Mouse (Mus musculus): Measurements from ENCODE around the gene Fndc3b.

Fndc3b gene

DNA sequence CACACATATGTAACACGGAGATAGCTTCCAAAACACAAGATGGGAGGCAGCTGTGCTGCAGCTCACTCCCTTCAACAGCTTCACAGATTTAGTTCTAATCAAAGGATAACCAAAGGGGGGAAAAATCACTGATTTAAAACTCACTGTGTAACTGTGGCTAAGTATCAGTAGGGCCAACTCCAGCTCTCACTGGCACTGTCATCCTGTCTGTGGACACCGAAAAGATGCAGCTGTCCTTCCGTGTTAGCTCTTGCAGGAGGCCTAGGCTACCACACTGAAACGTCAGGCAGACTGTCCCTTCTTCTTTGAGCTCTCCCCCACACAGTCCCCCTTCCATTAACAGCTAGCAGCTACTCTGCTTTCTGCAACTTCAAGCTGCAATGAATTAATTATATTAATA is 89.9 kb downstream of the Fndc3b start:
- DNase-seq (ENCODE audit: low spot score), result no peak

DNA sequence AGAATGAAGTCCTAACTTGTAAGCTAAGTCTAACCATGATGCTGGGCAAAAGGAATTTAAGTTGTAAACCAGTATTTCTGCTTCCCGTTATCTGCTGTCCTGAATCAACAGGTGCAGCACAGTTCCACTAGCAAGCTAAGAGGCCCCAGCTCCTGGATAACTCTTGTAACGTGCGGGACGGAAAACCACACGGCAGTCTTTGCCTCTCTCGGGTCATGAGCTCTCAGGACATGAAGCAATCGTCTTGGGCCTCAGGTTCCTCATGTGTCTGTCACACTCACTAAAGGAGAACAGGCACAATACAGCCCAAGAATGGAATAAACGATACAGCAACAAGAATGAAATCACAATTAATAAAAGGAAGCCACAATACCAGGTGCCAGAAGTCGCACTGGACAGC is 93.4 kb downstream of the Fndc3b start:
- DNase-seq (ENCODE audit: low spot score), result no peak

DNA sequence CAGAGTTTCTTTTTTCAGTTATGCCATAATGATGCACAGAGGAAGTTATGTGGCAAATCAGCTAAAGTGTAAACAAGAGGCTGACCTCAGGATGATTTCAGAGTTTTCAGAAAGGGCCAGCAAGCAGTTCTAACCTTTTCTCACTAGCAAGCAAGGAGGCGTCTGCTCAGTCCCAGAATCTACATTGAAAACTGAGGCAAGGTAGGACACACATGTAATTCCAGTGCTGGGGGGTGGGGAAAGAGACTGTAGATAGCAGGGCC is 93.9 kb downstream of the Fndc3b start:
- DNase-seq (ENCODE audit: low spot score), result no peak

DNA sequence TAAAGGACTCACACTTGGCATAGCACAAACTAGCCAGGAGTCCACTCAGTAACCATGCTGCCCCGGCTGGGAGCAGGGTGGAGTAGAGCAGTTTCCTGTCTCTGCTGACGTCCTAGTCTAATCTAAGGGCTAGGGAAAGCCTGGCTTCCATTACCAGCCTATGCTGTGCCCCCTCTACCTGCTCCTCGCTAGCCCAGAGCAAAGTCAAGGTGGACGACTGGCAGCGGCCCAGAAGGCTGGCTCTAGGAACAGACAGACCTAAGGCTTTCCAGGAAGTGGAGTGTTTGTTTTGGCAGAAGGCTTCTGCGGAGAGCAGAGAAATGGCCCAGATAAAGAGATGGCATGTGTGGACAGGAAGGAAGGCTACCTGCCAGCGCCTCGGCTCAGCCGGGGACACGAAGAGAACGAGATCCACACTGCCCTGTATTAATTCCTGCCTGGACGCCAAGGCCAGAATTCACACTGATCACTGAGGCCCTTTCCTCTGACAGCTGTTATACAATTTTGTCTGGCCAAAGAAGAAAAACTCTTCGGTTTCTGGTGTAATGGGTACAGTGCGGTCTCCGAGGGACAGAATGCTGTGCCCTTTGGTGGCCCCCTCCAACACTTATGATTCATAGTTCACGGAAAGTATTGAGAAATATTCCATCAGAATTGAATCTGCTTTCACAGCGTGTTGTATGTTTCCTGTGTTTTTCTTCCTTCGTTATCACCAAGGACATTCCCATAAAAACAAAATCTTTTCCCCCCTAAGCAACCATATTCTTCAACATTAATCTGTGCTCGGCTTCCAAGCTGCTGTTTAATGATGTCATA is 94.5 kb downstream of the Fndc3b start:
- peak; percentile 22 for DNase-seq (ENCODE audit: low spot score)

DNA sequence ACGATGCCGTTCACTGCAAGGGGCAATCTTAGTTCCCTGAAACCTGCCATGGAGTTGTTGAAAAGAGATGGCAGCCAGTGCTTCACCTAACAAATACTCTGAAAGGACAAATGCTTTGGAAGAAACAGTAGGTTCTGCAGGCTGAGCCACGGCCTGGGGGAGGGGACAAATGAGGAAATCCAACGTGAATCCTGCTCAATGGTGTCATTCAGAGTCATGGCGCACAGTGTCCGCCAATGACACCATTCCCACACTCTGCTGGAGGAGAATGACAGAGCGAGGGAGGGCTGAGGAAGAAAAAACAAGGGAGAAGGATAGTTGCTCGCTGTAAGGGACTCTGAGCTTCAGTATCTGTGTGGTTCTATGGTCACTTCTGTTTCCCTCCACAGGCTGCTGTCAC is 95.6 kb downstream of the Fndc3b start:
- no peak for DNase-seq (ENCODE audit: low spot score)

DNA sequence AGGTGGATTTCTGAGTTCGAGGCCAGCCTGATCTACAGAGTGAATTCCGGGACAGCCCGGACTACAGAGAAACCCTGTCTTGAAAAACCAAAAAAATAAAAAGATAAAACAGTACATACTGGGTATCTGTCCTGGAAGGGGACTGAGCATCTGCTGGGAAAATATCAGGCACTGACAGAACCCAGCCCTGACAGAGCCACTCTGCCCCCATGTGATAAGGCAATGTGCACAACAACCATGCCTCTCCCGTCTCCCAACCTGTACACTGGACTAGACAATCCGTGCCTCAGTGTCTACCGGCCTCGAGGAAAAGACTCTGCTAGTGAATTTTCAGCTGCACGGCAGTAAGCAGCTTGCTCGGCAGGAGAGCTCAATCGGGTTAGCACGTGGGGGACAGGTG is 97.3 kb downstream of the Fndc3b start:
- no peak for DNase-seq (ENCODE audit: low spot score)

DNA sequence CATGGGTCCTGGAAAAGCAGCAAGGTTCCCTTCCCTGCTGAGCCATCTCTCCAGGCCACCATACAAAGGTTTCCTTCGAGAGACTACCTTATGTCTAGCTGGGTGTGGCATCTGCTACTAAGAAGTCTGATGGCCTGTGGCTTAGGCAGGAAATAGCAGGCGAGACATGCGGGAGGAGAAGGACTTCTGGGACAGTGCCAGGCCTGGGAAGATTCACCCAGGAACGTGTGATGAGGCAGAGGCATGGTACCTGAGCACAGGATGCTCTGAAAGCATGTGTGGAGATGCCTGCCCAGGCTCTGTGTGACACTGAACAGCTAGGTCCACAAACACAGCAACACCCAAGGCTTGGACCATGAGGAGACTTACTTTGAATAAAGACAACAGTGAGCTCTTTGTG is 98.1 kb downstream of the Fndc3b start:
- no peak for DNase-seq (ENCODE audit: low spot score)

DNA sequence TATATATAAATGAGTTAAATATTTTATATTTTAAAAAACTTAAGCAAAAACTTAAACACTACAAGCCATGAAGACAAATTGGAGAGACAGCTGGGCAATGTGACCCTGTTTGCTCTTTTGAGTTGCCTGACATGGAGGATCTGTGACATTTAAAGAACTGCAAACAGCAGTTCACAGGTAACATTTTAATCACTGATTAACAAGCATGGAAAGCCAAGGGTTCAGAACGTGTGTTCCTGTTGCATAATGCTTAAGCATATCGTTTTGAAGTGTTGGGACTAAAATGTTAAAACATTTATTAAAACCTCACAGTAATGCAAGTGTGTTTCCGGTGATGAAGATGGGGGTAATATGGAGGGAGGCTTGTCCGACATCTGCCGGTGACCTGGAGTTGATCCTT is 99.1 kb downstream of the Fndc3b start:
- DNase-seq (ENCODE audit: low spot score), result no peak

DNA sequence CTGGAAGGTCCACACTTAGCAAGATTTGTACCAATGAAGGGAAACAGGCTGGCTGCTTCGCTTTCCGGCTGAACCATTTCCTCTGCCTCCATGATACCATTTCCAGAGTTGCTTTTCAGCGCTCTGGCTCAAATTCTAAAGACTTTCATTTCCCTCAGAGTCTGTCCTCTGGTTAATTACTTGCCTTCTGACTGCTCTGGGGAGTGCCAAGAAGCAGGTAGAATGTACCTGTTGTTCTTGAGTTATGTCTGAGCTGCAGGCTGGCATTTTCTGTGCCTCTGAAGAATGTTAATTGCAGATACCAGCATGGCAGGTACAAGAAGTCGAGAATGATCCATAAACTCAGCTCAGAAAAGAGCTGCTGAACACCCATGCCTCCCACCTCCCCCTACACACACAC is 100.6 kb downstream of the Fndc3b start:
- no peak for DNase-seq (ENCODE audit: low spot score)

DNA sequence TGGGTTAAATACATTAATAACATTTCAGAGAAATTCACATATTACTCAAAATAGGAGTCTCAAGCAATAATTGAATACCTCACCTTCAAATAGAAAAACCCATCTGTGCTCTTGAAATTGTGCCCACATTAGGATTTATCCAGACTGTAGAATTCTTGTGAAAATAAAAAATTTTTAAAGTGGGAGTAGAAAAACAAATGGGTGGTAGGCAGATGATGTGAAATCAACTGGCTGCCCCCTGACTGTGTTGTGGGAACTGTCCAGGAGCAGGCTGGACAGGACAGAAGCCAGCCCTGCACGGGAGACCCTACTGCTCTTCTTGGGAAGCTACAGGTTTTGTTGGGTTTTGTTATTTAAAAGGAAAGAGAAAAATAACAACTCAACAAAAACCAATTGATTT is 101.0 kb downstream of the Fndc3b start:
- DNase-seq (ENCODE audit: low spot score), result no peak

DNA sequence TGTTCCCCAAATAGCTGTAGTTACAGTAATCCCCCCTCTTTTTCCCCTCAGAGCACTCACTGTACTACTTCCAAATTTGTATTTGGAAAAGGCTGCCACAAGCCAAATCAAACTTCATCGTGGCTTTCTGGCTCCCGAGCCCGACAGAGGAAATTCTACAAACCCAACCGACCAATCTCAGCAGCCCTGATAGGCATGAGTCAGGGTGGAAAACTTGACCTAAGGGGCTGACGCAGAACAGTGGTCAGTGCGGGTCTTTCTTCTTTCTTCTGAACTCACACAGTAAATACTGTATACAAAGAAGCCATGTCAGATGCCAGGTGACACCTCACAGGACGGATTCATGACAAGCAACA is 103.3 kb downstream of the Fndc3b start:
- DNase-seq (ENCODE audit: low spot score), result no peak

DNA sequence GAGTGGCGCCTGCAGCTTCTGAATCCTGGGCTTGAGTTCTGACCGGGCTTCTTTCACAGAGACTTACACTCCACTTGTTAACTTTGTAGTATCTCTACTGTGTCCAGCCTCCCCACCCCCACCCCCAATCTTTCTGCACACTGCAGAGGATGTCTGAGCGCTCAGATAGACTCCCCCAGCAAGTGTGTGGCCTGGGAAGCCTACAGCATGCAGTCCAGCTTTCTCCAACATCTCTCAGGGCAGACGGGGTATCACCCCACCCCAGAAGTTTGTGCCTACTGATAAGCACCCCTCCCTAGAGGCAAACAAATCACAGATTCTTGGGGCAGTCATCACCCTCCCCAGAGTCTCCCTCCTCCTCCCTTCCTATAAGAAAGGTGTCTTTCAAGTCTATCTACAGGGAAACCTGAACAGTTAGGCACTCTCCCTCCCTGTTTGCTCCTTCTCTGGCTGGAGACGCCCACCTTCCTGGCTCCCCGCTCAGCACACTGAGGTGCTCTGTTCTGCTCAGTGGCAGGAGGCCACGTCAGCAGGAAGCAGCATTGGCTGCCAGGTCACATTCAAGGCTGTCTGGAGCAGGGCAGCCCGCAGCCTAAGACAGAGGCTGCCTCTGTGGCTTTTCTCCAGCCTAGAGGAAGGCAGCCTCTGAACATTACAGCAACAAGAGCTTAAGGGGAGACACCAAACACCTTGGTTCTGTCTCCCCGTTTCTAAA is 103.9 kb downstream of the Fndc3b start:
- DNase-seq (ENCODE audit: low spot score), result peak; percentile 36

DNA sequence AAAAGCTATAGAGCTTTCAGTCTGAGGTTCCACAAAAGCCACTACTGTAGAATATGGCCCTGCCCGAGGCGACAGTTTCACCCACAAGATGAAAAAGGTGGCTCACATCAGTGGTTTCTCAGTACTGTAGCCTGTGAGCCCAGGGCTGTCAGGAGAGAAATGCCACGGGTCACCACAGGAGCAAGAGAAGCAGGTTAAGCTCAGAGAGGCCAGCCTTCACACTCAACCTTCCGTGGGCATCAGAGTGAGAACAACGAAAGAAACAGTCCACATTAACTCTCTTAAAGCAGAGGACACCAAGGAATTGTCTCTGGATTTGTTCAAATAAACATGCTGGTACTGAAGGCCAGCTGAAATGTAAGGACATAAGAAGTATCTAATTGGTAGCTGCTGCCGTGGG is 104.5 kb downstream of the Fndc3b start:
- no peak for DNase-seq (ENCODE audit: low spot score)

DNA sequence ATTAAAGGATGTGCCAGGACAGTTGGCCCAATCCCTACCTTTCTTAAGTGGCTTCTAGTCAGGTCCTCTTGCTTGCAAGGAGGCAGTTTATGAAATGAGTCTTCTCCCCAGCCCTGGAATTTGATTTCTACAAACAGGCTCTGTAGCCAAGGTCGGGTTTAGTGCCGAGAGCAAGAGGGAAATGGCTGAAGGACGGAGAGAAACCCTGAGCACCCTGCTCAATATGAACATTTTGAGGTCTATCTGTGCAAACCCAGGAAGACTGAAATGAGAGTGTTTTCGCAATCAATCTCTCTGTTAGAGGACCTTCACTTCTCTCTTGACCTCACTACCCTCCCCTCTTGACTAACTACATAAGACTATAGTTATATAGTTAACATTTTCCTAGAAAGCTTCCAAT is 105.5 kb downstream of the Fndc3b start:
- DNase-seq (ENCODE audit: low spot score), result no peak

DNA sequence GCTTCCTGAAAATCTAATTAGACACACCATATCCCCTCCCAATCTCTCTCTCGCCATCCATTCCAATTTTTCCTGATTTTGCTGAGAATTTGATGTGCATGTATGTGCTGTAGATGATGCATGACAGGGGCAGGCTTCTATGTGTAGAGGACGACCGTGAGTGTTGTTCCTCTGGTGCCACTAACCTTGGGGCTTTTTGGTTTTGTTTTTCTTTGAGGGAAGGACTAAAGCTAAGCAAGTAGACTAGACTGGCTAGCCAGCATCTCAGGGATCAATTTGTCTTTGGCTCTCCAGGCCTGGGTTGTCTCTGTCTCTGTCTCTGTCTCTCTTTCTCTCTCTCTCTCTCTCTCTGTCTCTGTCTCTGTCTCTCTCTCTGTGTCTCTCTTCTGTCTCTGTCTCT is 106.0 kb downstream of the Fndc3b start:
- no peak for DNase-seq (ENCODE audit: low spot score)

DNA sequence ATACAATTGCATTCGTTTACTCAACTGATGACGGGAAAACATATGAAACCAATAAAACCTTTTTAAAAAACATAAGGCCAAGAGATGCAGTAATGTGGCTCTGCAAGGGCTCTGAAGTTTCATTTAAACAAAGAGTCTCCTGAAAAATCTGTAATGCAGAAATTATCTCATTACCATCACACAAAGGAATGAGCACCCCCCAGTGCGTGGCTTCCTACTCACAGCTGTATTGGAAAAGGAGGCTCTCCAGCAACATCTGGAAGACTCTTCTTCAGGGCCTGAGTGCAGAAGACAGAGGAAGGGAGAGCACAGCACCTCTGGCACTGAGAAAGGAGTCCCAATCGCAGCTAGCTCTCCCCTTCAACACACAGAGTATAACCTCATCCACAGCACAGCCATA is 106.5 kb downstream of the Fndc3b start:
- DNase-seq (ENCODE audit: low spot score), result no peak

DNA sequence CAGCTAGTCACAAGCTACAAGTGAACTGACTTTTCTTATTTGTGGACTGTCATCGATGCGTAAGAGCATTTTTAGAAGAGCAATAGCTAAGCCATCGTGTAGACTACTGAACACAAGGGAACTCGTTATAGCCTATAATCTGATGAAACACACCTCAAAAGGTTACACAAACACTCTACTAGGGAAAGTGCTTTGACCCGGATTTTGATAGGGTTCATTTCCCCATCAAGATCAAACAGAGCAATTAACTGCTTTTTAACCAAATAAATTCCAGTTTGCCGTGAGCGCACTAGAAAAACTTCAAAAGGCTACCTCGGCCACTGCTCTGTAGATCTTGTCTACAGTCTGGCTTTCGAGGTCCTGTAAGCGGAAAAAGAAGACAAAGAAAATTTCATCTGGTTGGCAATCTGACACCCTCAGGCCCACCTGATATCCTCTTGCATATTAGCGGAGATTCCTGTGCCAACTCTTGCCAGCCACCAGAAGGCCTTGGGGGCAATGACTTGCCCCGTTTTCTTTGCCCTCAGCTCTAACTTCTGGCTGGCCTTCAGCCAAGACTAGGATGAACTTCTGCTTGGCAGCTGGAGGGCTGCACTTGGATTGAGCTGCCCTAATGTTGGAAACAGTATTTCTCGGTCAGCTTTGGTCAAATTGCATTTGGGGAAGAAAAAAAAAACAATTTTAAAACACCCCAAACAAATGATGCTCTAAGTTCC is 107.0 kb downstream of the Fndc3b start:
- no peak for DNase-seq (ENCODE audit: low spot score)

DNA sequence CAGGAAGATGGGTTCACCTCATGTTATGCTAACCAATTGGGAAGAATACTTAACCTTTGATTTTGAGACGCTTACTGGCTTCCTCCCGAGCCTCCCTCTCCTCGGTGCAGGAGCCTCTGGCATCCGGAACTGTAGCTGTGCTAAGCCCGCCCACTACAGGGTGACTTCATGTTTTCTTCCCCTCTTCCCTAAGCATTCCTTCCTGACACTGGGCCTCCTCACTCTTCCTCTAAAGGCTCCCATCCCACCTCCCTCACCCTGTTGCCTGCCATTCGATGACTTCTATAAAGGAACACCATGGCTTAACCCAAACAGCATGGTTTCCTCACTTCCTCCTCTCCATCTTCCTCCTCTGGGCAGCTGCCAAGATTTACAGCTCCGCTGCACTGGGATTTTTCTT is 110.5 kb downstream of the Fndc3b start:
- no peak for DNase-seq (ENCODE audit: low spot score)

DNA sequence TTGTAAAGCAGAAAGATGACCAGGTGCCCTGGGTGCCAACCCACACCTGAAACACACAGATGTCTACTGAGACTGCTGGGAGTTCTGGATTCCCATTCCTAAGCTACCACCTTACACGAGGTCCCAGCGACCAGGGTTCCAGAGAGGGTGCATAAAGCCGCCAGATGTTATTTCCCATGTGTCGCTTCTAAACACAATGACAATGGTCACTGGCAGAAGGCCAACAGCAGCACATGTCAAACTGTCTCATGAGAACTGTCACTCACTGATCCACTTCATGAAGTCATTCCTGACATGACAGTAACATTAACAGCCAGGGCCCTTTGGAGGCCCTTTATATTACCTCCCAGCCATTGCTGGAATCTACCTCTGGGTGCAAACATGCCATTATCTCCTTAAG is 110.9 kb downstream of the Fndc3b start:
- no peak for DNase-seq (ENCODE audit: low spot score)

DNA sequence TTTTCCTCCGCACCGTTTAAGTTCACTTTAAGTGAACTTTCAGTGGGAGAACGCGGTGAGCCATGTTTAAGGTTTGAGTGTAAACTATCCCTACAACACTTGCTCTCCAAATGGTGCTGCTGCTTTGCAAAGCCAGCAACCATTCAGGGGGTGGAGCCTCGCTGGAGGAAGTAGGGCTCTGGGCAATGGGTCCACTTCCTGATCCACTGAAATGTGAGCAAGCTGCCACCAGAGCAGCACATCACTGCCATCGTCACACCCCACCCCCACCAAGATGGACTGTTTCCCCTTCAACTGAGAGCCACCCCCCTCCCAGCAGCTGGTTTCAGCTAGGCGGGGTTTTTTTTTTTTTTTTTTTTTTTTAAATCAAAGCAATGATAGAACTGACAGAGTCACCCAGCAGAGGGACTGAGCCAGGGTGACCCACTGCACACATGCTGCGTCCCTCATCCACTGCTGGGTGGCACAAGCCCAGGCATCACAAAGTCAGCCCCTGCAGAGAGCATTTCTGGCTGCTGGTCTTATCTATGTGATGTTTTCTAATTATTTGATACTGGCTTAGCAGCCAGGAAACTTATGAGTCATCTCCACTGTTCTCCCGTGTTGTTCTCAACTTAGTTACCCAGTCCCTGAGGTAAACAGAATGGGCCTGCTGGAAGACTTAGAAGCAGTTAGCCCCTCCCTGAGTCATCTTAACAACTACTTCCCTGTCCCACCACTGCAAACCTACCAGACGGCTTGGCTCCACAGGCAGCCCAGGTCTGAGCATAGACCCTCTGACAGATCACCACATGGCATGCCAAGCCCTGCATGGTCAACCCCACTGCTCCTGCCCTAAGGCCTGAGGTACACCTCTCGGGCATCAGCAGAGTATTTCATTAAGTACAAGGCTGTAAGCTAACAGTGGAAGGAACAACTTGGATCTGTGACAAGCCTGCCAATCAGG is 112.4 kb downstream of the Fndc3b start:
- no peak for DNase-seq (ENCODE audit: low spot score)

DNA sequence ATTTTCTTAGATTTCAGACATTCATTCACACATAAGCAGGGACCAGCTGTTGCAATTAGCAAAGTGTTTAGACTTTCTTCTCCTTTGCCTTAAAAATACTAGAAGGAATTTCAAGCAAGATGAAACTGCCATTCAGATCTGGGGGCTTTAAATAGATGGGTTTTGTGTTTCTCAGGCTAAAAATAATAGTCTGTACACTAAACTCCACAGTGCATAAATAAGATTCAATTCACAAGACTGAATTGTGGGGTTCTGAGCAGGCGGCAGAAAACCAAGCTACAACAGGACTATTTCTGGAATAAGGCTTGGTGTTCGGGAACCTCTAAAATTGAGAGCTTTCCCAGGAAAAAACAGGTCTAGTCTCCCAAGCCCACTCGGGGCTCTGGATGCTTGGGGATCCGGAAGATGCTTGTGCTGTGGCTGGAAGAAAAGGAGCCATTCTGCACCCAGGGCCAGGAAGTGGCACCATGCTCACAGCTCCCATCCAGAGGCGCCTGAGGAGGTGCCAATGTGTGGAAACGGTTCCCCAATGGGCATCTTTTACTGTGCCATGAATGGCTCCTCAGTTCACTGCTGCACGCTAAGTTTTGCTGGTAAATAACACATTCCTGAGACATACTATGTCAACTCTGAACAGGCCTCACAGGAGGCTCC is 117.5 kb downstream of the Fndc3b start:
- no peak for DNase-seq (ENCODE audit: low spot score)
